Mouse (Mus musculus): ENCODE data around the gene Tmem217.
"Not testable (repeated sequence)": the region's sequence is repeated elsewhere in the genome, so short reads cannot be mapped to it uniquely, and the experiment has no call there.

- not testable (repeated sequence) for TF ChIP-seq CTCF (IDR thresholded peaks at IDR 0.05; ENCODE audit: control insufficient read depth, insufficient read depth, insufficient read length); MYOG (IDR thresholded peaks at IDR 0.05; ENCODE audit: control insufficient read depth, extremely low read depth, insufficient read length); USF1 (IDR thresholded peaks at IDR 0.05; ENCODE audit: low read depth); FOSL1 (IDR thresholded peaks at IDR 0.05; ENCODE audit: insufficient read depth, low read length, poor library complexity, severe bottlenecking); CEBPB (IDR thresholded peaks at IDR 0.05; ENCODE audit: low read depth)
These were observed 53.2 kb downstream of the Tmem217 start for GRCm38 (mm10) chr17:29498952-29499351.
